Mouse (Mus musculus): Measurements from ENCODE around the gene Zfp213. TPM values are rescaled to one million over a fixed set of nuclear protein-coding genes. Genes with fewer than 3 reads are reported as not detected.
"Not testable (repeated sequence)": the region's sequence is repeated elsewhere in the genome, so short reads cannot be mapped to it uniquely, and the experiment has no call there.

The Zfp213 gene
- polyA plus RNA-seq, 1 experiment from 2014 or later: 17.8 TPM

DNA sequence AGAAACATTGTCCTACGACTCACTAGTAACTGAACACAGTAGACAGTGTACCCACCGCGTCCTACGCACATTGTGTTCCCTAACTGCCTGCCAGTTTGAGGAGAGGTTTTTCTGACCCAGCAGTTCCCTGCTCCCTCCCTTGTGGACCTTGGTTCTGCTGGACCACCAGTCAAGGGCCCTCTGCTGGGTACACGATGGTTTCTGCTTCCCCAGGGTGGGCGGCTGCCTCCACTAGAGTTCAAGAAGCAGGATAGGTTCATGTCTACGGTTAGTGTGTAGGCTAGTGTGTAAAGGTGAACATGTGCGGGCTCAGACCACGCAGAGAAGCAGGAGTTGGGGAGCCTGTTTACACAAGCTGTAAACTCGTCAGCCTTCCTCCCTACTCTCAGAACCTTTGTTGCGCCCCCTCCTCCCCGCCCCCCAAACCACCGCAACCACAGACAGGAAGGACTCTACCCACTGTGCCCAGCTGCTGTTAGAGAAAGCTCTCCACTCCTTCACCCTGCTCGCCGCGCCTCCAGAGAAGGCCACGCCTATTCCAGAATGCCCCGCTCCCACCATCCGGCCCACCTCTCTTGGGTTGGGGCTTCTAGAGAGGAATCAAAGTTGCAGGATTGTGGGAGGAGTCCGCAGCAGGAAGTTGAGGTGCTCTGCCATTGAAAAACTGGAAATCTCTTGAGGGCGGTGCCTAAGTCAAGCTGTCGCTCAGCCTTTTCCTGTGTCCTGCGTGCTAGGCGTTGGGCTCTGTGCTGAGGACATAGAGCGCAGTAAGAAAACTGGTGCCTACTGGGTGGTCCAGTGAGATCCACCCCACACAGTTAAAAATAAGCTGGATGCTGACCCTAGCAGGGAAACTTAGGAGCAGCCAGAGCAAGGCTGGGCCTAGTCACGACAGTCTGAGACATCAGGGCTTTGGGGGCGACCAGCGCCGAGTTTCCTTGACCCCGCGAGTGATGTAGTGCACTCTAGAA lies 34.8 kb upstream of the Zfp213 start, which contains the start of gene Zfp13:
TSS of gene Zfp13 (minus strand) at position 906 of the 971 bp plus-strand sequence.
- H3K4me3 ChIP-seq (replicated peaks): peak within 1 kb of the TSS; percentile 48
- 5% methylated on average over 31 of the region's 31 CpGs for WGBS

GRCm38 (mm10) chr17:23595139-23595538 lies 31.1 kb upstream of the Zfp213 start:
- not testable (repeated sequence) for H3K36me3 ChIP-seq; ATAC-seq (ENCODE audit: insufficient number of reproducible peaks, low FRiP score, low TSS enrichment, low read depth); H3K9ac ChIP-seq; H3K9me3 ChIP-seq (replicated peaks); H3K4me3 ChIP-seq (replicated peaks); H3K27me3 ChIP-seq; H3K27ac ChIP-seq (replicated peaks); H3K4me2 ChIP-seq (replicated peaks)
- H3K4me1 ChIP-seq: peaks cover 13% of the 10 kb centered on the region
- 77% methylated on average over 4 of the region's 4 CpGs for WGBS

More for the DNA sequence above, 34.8 kb upstream of the Zfp213 start, which contains the start of gene Zfp13:
- Histone ChIP-seq H3K36me3 (no peaks in the 10 kb centered on the region), H3K27ac (replicated peaks) (peak within 1 kb of the TSS; percentile 92), H3K9me3 (replicated peaks) (no peaks in the 10 kb centered on the region), H3K27me3 (no peaks in the 10 kb centered on the region), H3K4me2 (replicated peaks) (peak within 1 kb of the TSS; percentile 78), H3K4me1 (peaks cover 18% of the 10 kb centered on the region), H3K9ac (peak within 1 kb of the TSS; percentile 54)
- ATAC-seq (ENCODE audit: insufficient number of reproducible peaks, low FRiP score, low TSS enrichment, low read depth): peak; percentile 96

GRCm38 (mm10) chr17:23592926-23593300 lies 28.9 kb upstream of the Zfp213 start:
- ATAC-seq (ENCODE audit: insufficient number of reproducible peaks, low FRiP score, low TSS enrichment, low read depth): peak; percentile 56
- H3K4me1 ChIP-seq: peaks cover 4% of the 10 kb centered on the region; the same call in 1 of the 2 replicates
- 8% methylated on average over 13 of the region's 13 CpGs for WGBS
- peak overlapping the region; percentile 55 for H3K4me3 ChIP-seq (replicated peaks)
- H3K27ac ChIP-seq (replicated peaks): peak overlapping the region; percentile 82
- no peaks in the 10 kb centered on the region for H3K9me3 ChIP-seq (replicated peaks)
- H3K27me3 ChIP-seq: no peaks in the 10 kb centered on the region
- peak overlapping the region; percentile 52 for H3K9ac ChIP-seq
- H3K4me2 ChIP-seq (replicated peaks): peak overlapping the region; percentile 71
- no peaks in the 10 kb centered on the region for H3K36me3 ChIP-seq

- ATAC-seq (ENCODE audit: insufficient number of reproducible peaks, low FRiP score, low TSS enrichment, low read depth): peak; percentile 99
- H3K27ac ChIP-seq (replicated peaks): peak overlapping the region; percentile 82
- peak overlapping the region; percentile 71 for H3K4me2 ChIP-seq (replicated peaks)
- peak overlapping the region; percentile 55 for H3K4me3 ChIP-seq (replicated peaks)
- H3K9ac ChIP-seq: peak overlapping the region; percentile 52
- peaks cover 4% of the 10 kb centered on the region; the same call in 1 of the 2 replicates for H3K4me1 ChIP-seq
- 7% methylated on average over 34 of the region's 34 CpGs for WGBS
- no peaks in the 10 kb centered on the region for H3K36me3 ChIP-seq
- no peaks in the 10 kb centered on the region for H3K9me3 ChIP-seq (replicated peaks)
- H3K27me3 ChIP-seq: no peaks in the 10 kb centered on the region
These were observed 28.3 kb upstream of the Zfp213 start for GRCm38 (mm10) chr17:23592208-23592925.

DNA sequence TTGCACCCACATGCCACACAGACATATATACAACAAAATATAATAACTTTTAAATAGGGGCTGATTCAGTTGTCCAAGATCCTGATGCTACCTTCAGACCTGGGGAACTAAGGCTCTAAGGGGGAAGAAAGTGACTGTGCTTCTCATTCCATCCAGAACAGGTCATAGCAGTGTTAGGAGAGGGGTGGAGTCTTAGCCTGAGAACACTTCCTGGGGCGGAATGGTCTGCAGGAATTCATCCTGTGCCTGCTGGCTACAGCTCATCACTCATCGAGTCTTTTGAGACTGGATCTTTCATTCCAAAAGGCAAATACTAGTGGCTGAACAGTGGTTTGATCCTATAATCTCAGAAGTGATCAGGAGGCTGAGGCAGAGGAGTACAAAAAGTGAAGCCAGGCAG lies 23.2 kb upstream of the Zfp213 start:
- Histone ChIP-seq H3K27me3 (no peaks in the 10 kb centered on the region), H3K4me1 (peaks cover 27% of the 10 kb centered on the region), H3K27ac (replicated peaks) (no peak overlapping the region), H3K4me3 (replicated peaks) (no peak overlapping the region), H3K4me2 (replicated peaks) (no peak overlapping the region), H3K9ac (no peak overlapping the region), H3K9me3 (replicated peaks) (no peaks in the 10 kb centered on the region), H3K36me3 (0 out of 2 replicates have a peak, but pooled peaks cover 7% of the 10 kb centered on the region)
- ATAC-seq (ENCODE audit: insufficient number of reproducible peaks, low FRiP score, low TSS enrichment, low read depth): no peak
- WGBS: 50% methylated on average over 2 of the region's 2 CpGs

DNA sequence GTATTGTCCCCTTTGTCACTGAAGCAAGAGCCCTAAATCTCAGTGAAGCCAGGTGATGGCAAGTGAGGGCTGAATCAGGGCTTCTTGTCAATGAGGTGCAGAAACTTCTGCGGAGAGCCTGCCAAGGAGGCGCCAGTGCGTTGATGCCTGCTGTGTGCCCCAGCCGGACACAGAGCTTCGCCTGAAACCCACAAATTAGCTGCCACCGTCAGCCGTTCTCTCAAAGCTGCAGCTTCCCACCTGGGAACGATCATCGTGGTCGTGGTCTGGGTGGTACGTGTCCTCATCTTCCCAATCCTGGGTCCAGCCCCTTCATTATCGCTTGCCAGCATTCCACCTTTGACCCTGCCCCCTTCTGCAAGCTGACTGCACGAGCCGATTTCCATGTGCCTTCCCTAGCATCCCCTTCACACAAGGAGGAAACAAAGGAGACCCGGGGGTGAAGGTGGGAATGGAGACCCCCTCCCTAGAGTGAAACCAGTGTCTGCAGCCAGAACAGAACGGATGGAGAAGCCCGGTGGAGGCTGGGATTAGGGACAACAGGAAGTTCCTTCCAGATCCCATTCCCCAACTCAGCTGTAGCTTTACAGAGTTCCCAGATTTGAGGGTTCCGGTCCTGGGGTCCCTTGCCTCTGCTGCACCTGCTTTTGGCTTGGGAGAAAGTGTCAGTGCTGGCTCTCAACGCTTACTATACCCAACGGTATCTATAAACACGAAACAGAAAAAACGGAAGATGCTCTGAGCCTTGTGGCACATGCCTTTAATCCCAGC lies 21.9 kb upstream of the Zfp213 start:
- Histone ChIP-seq H3K36me3 (peaks cover 12% of the 10 kb centered on the region), H3K27ac (replicated peaks) (no peak overlapping the region), H3K27me3 (no peaks in the 10 kb centered on the region), H3K9ac (peak overlapping the region; percentile 73), H3K4me3 (replicated peaks) (peak overlapping the region; percentile 74), H3K9me3 (replicated peaks) (no peaks in the 10 kb centered on the region), H3K4me2 (replicated peaks) (peak overlapping the region; percentile 76), H3K4me1 (peaks cover 25% of the 10 kb centered on the region)
- under 1% methylated on average over 22 of the region's 22 CpGs for WGBS
- no peak; the same call in 1 of the 2 replicates for ATAC-seq (ENCODE audit: insufficient number of reproducible peaks, low FRiP score, low TSS enrichment, low read depth)

DNA sequence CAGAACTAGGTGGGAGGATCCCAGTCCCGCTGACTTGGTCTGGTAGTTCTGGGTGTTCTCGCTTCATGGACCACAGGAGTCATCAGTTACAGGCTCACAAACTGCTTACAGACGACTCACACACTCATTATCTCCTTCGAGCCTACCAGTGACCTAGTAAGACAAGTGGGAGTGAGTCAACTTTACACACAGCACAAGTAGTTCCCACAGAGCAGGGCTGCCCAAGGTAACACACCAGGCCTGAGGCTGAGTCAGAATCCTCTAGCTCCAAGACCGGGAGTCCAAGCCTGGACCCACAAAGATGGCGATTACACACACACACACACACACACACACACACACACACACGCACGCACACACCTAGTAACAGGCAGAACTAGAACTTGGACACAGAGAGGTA lies 20.7 kb upstream of the Zfp213 start:
- H3K27ac ChIP-seq (replicated peaks): no peak overlapping the region
- peaks cover 25% of the 10 kb centered on the region for H3K4me1 ChIP-seq
- H3K4me3 ChIP-seq (replicated peaks): peak overlapping the region; percentile 74; the same call in 1 of the 2 replicates
- H3K9me3 ChIP-seq (replicated peaks): no peaks in the 10 kb centered on the region
- WGBS: 81% methylated on average over 8 of the region's 8 CpGs
- H3K27me3 ChIP-seq: no peaks in the 10 kb centered on the region
- H3K9ac ChIP-seq: 0 out of 2 replicates have a peak overlapping the region, but pooled peaks have one; percentile 73
- no peak for ATAC-seq (ENCODE audit: insufficient number of reproducible peaks, low FRiP score, low TSS enrichment, low read depth)
- peak overlapping the region; percentile 76 for H3K4me2 ChIP-seq (replicated peaks)
- peaks cover 23% of the 10 kb centered on the region for H3K36me3 ChIP-seq

DNA sequence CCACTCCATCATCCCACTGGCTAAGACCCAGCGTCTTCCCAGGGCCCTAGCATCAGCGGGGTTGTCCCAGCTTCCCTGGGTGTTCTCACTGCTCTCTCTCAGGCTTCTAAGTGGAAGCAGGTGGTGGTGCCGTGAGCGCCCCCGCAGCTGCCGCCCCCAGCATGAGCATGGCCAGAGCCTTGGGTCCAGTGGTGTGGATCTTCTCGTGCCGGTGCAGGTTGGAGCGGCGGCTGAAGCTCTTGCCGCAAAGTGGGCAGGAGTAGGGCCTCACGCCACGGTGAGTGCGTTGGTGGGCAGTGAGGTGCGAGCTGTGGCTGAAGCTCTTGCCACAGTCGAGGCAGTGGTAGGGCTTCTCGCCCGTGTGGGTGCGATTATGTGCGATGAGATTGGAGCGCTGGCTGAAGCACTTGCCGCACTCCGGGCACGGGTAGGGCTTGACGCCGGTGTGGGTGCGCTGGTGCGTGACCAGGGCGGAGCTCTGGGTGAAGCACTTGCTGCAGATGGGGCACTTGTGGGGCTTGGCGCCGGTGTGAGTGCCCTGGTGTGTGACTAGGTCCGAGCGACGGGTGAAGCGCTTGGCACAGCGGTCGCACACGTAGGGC lies 12.0 kb upstream of the Zfp213 start:
- Histone ChIP-seq H3K27ac (replicated peaks) (no peak overlapping the region), H3K27me3 (no peaks in the 10 kb centered on the region), H3K4me2 (replicated peaks) (no peak overlapping the region), H3K4me3 (replicated peaks) (no peak overlapping the region), H3K36me3 (peaks cover 76% of the 10 kb centered on the region), H3K4me1 (no peaks in the 10 kb centered on the region), H3K9me3 (replicated peaks) (0 out of 2 replicates have a peak, but pooled peaks cover 4% of the 10 kb centered on the region), H3K9ac (no peak overlapping the region)
- ATAC-seq (ENCODE audit: insufficient number of reproducible peaks, low FRiP score, low TSS enrichment, low read depth): peak; percentile 11; the same call in 1 of the 2 replicates
- 94% methylated on average over 38 of the region's 38 CpGs for WGBS

DNA sequence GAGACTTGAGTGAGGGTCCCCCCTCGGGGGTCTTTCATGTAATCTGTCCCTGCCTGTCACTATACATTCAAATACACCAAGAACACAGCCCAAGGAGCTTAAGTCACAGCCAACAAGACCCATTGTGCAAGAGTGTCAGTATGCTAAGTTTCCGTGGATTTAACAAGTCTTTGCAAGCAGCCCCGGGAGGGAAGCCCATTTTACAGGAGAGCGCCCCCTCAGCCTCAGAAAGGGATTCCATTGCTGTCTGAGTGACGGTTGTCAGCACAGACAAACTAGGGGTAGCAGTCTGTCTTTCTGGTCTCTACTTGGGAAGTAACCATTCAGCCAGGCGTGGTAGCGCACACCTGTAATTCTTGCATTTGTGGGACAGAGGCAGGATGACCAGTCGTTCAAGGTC lies 10.1 kb upstream of the Zfp213 start:
- no peak for ATAC-seq (ENCODE audit: insufficient number of reproducible peaks, low FRiP score, low TSS enrichment, low read depth)
- peaks cover 57% of the 10 kb centered on the region for H3K36me3 ChIP-seq
- no peak overlapping the region for H3K27ac ChIP-seq (replicated peaks)
- no peaks in the 10 kb centered on the region for H3K4me1 ChIP-seq
- no peaks in the 10 kb centered on the region for H3K27me3 ChIP-seq
- 0 out of 2 replicates have a peak, but pooled peaks cover 4% of the 10 kb centered on the region for H3K9me3 ChIP-seq (replicated peaks)
- no peak overlapping the region for H3K4me2 ChIP-seq (replicated peaks)
- WGBS: 87% methylated on average over 8 of the region's 8 CpGs
- no peak overlapping the region for H3K4me3 ChIP-seq (replicated peaks)
- no peak overlapping the region for H3K9ac ChIP-seq

DNA sequence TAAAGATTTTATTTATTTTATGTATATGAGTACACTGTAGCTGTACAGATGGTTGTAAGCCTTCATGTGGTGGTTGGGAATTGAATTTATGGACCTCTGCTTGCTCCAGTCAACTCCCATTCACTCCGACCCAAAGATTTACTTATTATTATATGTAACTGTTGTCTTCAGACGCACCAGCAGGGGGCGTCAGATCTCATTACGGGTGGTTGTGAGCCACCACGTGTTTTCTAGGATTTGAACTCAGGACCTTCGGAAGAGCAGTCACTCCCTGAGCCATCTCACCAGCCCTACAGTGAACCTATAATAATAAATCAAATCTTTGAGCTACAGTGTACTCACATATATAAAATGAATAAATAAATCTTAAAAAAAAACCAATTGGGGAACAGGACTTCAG lies 8.0 kb upstream of the Zfp213 start:
- 79% methylated on average over 6 of the region's 6 CpGs for WGBS
- Histone ChIP-seq H3K27me3 (no peaks in the 10 kb centered on the region), H3K4me2 (replicated peaks) (no peak overlapping the region), H3K36me3 (peaks cover 41% of the 10 kb centered on the region), H3K4me1 (no peaks in the 10 kb centered on the region), H3K27ac (replicated peaks) (no peak overlapping the region), H3K9ac (no peak overlapping the region), H3K9me3 (replicated peaks) (0 out of 2 replicates have a peak, but pooled peaks cover 4% of the 10 kb centered on the region), H3K4me3 (replicated peaks) (no peak overlapping the region)
- ATAC-seq (ENCODE audit: insufficient number of reproducible peaks, low FRiP score, low TSS enrichment, low read depth): no peak
